Mouse (Mus musculus) MEL (cell line): ENCODE results near the gene Tle1.

Source experiments
- EP300 ChIP-seq, 2 experiments: IDR thresholded peaks; 2 replicates each; pipeline ENCODE4 v1.6.1; 2011; ENCODE audit warnings: improper control_type of control experiment in 2 of 2, low read length in 2 of 2, low read depth in 1 of 2, mild to moderate bottlenecking in 1 of 2
- POLR2AphosphoS5 ChIP-seq: IDR thresholded peaks from 2 replicates; pipeline ENCODE4 v1.6.1; 2012; ENCODE audit warnings: low read depth, borderline replicate concordance, mild to moderate bottlenecking, inconsistent platforms, low read length, moderate library complexity, mixed read lengths
- SMC3 ChIP-seq: IDR thresholded peaks from 2 replicates; pipeline ENCODE4 v1.6.1; 2011; ENCODE audit warnings: low read depth, low read length, improper control_type of control experiment
- USF1 ChIP-seq: IDR thresholded peaks from 2 replicates; pipeline ENCODE4 v1.6.1; 2014; ENCODE audit warnings: low read depth, mild to moderate bottlenecking, inconsistent platforms, low read length, improper control_type of control experiment, moderate library complexity

- no peak for TF ChIP-seq EP300 (IDR thresholded peaks at IDR 0.05; ENCODE audit: low read depth in 1 of 2, low read length in 2 of 2)
- TF ChIP-seq POLR2AphosphoS5, result no peak
- TF ChIP-seq SMC3, result no peak
- TF ChIP-seq USF1, result no peak
Observed at GRCm38 (mm10) chr4:72146003-72146402, 54.7 kb downstream of the Tle1 start.
